16 mouse cellular contexts compared by ENCODE assay signal in the genomic region with DNA sequence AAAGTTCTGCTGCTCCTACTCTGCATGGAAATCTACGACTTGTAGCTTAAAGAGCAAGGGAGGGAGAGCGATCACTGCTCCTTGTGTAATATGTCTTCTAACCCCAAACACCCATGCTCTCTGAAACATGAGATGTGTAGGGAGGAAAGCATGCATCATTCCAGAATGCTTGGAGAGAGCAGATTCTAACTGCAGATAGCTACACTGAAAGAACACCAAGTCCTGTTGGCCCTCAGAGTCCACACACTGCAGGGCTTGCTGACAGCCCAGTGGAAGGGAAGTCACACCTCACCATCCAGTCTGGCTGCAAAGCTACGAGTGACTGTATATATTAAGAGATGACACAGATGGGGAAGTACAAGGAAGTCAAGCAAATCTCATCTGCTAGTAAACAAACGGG. TPM values are rescaled to one million over a fixed set of nuclear protein-coding genes. Genes with fewer than 3 reads are reported as not detected.
"Had no signal": no experiment of that assay in that cellular context is flagged by ENCODE, and none has a peak within 500 bp of the region (broad histone marks: within the 10 kb centered on the region; RNA-seq: fewer than 3 reads in every experiment).

No protein-coding gene starts in this region.

- H3K27me3 ChIP-seq: limb, embryonic 15.5 days; liver, embryonic 12.5 days; midbrain, embryonic 15.5 days; neural tube, embryonic 12.5 days had no signal

- H3K27ac ChIP-seq: limb, embryonic 15.5 days; liver, embryonic 12.5 days; midbrain, embryonic 15.5 days; neural tube, embryonic 12.5 days; stomach, postnatal 0 days had no signal

- H3K4me3 ChIP-seq: limb, embryonic 15.5 days; liver, embryonic 12.5 days; megakaryocyte, embryonic 14.5 days; midbrain, embryonic 15.5 days; neural tube, embryonic 12.5 days had no signal

- H3K9me3 ChIP-seq: limb, embryonic 15.5 days; liver, embryonic 12.5 days; megakaryocyte, embryonic 14.5 days; midbrain, embryonic 15.5 days; neural tube, embryonic 12.5 days had no signal

- DNase-seq: kidney, adult 18-20 months; kidney, postnatal 25 days; layer of hippocampus, adult 9-11 months; layer of hippocampus, postnatal 36 days; thymus, adult 2 months; thymus, postnatal 36 days had no signal

- H3K4me1 ChIP-seq: liver, embryonic 12.5 days; midbrain, embryonic 15.5 days; neural tube, embryonic 12.5 days had no signal

- H3K4me2 ChIP-seq: limb, embryonic 15.5 days; liver, embryonic 12.5 days; midbrain, embryonic 11.5 days; midbrain, embryonic 15.5 days; neural tube, embryonic 12.5 days had no signal

- H3K36me3 ChIP-seq: limb, embryonic 15.5 days; liver, embryonic 12.5 days; midbrain, embryonic 15.5 days; neural tube, embryonic 12.5 days had no signal

- ATAC-seq: liver, embryonic 12.5 days; midbrain, embryonic 15.5 days had no signal

- H3K9ac ChIP-seq: limb, embryonic 15.5 days; liver, embryonic 12.5 days; midbrain, embryonic 15.5 days; neural tube, embryonic 12.5 days had no signal

RNA-seq across cellular contexts. Expression of a gene that starts 9.3 kb away (rescaled TPM):
- total RNA-seq: monocyte, adult 5-6 weeks; neutrophil, adult 5-6 weeks had no signal
- polyA plus RNA-seq: intestine, embryonic 14.5 days; liver, embryonic 12.5 days had no signal
